Mouse (Mus musculus): ENCODE results near the gene Bfsp1. TPM values are rescaled to one million over a fixed set of nuclear protein-coding genes. Genes with fewer than 3 reads are reported as not detected.

The Bfsp1 gene
- not detected for polyA plus RNA-seq (2017; shearing (Covaris generic))

DNA sequence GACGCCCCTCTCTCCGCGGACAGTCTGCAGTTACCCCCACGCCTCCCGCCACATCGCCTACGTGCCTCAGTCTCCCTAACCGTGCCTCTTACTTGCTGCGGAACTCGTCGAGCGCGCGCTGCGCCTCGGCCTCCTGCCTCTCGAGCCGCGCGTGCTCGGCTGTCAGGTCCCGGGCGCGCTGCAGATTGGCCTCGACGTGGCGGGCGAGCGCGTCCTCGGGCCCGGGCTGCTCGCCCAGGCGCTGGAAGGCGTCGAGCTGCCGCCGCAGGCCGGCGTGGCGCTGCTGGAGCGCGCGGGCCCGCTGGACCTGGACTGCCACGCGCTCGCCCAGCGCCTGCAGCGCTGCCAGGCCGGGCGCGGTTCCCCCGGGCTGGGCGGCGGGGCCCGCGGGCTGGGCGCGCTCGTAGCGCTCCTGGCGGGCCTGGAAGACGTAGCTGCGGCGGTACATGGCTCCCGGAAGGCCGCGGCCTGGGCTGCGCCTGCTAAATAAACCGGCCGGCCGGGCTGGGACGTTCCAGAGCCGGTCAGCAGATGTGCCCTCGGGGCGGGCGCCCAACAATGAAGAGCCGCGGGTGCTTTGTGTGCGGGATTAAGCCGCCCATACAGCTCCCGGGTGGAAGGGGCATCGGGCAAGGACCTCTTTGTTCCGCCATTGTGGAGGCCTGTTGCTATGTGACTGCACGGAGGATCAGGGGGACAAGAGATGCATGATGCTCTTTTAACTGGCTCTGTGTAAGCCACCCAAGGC lies at the start of gene Bfsp1:
Gene Bfsp1, minus strand, starts transcription at position 690 of the 748 bp plus-strand sequence.
- ATAC-seq = no peak

DNA sequence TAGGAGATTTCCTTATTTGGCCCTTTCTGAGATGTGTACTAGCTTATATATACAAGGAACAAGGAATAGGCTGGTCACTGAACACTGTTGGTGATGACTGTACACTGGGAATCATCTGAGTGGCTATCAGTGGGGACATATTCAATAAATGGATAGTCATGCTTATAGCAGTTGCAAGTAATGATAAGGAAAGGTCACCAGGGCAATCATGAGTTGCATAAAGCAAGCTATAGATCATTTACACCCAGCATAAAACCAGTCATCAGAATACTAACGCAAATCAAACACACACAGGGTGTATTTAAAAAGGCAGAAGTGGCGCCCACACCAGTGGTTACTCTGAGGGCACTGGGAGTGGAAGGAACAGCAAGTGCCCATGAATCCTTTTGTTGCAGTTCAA lies 49.2 kb upstream of the Bfsp1 start:
- no peak for ATAC-seq

DNA sequence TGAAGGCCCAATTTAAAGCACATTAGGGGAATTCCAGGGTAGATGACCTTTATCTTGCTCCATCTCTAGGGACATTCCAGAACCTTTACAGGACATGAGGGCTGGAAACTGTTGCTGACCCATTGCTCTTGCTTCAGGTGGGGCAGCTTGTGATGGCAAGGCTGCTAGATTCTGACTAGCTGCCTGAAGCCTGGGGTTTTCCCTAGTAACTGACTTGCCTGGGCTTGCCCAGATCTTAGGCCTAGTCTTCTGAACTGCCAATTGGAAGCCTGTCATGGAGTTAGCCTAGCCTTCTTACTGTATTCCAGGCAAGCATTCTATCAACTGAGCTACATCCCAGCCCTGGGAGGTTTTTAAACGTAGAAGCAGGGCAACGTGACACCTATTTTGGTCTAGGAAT lies 46.3 kb upstream of the Bfsp1 start:
- ATAC-seq = no peak

DNA sequence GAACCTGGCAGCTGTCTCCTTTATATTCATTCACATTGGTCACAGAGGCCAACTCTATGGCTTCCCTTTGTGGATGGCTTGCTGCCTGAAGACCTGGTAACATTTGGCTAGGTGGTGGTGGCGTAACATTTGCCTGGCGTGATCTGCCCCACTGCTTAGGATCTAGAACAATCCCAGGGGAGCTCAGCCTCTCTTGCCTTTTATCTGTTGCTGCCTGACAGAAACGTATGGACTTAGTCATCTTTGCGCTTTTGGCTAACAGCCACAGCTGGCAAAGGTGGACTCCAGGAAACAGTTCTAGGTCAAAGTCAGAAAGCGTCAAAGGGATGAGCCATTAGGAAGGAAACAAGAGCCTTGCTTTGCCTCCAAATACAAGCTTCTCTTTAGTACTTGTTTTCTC lies 41.9 kb upstream of the Bfsp1 start:
- no peak for ATAC-seq

DNA sequence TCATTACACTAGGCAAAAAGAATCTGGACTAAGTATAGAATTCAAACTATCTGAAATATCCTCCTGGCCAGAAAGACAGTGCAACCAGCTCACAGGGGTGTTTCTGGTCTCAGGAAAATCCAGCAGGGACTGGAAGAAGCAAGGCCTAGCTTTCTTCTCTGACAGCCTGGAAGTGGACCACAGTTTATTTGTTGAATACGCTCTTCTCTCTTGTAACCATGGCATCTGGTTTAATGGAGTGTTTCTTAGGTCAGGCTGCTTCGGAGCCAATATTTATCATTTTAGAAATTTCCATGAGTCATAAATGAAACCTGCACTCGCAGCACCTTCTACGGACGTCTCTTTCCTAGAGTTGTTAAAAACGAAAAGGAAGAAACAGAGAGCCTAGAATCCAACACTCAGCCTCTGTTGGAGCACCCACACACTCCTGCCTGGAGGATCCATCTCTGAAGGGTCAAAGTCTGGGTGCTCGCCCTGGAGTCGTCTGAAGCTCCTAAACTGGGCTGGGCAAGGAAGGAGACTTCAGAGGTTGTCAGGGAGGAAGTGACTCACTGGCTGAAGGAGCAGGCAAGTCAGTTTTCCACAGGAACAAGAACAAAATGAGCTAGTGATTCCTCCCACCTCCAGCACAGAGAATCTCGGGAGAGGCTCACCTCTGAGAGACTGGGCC lies 40.5 kb upstream of the Bfsp1 start:
- ATAC-seq = peak; percentile 45

DNA sequence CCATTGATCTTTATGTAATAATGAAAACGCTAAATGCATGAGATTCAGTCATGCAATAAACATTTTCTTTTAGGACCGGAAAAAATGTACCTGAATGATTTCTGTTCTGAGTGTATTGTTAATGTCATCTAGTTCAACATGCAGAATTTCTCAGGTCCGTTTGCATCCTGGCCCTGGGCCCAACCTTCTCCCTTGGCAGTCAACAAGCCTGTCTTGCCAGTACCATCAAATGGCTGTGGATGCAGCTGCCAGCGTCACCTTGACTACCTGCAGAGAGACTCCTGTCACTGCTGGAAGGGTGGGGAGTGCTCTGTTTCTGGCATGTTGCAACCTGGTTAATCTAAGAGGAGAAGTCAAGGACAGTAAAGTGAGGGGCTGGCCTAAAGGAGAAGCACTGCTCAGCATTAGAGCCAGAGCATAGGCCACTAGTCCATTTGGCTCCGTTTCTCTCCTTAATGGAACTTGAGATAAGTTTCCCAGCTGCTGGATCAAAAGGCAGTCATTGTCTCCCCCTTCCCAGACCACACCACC lies 37.9 kb upstream of the Bfsp1 start:
- ATAC-seq = no peak

DNA sequence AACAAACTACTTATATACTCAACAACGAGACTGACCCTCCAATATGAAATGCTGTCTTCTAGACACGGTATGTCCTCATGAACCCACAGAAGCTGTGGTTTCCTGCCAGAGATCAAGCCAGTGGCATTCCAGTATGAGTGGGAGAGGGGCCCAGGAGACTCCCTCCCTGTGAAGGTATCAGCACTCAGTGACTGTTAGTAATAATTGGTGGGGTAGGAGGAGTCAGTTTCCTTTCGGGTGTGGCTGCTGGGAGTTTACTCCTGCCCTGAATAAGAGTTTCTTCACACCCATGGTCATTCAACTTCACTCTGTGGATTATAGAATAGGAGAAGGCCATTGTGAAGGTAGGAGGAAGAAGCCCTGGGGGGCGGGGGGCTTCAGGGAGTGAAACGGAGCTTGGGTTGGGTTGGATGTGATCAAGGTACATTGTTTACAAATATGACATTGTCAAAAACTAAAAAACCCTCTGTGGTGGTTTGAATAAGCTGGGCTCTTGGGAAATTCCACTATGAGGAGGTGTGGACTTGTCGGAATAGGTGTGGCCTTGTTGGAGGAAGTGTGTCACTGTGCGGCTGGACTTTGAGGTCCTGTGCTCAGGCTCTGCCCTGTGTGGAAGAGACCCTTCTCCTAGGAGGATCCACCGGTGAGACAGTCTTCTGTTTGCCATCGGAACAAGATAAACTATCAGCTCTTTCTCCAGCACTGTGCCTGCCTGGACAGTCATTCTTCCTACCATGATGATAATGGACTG lies 36.7 kb upstream of the Bfsp1 start:
- ATAC-seq = no peak

DNA sequence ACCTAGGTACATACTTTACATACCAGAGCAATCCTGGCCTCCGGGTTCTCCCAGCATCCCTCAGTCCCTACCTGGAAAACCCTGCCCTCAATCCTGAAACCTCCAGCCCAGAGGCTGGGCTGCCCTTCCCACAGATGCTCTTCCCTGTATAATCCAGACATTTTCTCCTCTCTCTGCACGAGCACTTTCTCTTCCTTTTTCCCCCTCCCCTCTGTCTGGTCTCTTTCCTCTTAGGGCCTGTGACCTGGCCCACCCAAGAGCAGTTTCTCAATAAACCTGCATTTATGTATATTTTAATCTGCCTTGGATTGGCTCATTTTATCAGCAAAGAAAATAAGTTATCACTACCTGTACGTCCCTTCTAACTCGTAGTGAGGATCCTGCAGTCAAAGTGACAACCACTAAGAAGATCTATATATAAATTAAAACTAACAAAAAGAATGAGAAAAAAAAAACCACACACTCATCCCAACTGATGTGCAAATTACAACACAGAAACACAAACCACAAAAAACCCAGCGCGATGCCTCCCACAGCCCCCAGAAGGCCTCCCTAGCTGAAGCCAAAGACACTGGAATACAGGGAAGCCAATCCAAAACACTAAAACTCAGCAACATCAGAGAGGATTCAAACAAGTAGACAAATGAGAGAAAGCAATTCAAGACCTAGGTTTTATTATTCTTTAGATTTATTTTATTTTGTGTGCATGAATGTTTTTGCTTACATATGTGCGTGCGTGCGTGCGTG lies 28.5 kb upstream of the Bfsp1 start:
- ATAC-seq = no peak

DNA sequence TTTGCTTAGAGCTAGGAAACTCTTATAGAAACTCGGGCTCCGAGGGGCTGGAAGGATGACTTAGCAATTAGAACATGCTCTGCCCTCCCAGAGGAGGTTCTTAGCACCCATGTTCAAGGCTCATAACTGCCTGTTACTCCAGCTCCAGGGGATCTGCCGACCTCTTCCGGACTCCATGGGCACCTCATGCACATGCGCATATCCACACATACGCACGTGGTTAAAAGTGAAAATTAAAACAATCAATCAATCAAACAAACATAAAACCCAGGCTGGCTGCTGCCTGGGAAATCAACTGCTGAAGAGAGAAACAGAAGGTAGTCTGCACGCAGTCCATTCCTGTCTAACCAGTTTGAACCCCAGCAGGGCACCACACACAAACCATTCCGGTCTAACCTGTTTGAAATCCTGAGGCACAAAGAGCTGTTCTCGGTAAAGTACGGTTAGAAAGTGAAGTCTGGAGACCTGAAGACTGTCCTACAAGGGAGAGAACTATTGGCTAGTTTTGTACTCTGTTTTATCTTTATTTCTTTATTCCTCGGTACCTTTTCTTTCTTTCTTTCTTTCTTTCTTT lies 27.0 kb upstream of the Bfsp1 start:
- ATAC-seq = no peak

DNA sequence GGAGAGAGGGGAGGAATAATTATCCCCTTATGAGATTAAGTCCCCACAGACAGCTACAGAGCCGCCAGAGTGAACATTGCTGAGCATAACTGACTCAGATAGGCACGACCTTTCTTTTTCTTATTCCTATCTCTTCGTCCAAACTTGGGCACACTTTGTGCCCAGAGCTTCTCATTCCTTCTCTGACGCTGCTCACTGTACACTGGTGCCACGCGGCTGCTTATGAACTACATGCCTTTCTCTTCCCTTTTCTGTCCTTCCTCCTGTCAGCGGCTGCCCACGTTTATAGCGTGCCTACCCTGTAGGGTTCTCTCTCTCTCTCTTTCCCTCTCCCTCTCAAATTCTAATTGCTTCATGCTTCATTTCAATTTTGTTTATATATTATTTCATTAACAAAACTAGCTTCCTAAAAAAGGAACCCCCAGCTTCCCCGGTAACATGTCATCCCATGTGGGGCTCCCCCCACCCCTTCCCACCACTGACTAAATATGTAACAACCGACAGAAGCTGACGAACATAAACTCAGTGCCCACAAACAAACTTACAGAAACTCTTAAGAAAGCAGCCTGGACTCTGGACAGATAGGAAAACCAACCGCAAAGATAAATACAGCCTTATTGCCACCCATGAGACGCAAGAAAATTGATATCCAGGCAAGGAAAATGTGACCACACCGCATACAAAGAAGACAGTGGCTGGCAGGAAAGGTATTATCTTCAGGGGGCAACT lies 26.3 kb upstream of the Bfsp1 start:
- no peak for ATAC-seq

DNA sequence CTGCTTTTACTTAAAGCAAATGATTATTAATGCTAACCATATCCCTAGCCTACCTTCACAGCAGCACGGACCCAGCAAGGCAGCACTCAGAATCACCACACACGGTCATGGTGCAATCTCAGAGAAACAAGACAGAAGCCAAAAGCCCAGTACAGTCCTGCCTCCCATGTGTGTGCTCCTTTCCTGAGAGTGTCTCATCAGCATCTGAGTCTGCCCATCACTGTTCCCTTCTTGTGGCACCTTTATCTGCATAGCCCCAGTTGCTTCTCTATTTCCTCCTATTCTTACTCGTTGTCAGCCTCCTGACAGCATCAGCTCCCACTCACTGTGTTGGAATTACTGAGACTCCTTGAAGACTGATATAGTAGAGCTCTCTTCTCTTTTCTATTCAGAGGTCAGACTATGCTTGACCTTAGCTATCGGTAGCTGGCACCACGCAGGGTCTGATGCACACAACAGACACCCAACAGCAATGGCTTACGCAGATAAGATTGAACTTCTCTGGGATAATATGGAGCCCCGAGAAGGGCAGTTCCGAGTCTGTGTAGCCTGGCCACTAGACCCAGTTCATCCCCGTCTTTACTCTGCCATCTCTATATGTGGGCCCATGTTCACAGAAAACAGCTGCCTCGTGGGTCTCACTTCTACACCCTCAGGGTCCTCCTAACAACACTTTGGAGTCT lies 19.8 kb upstream of the Bfsp1 start:
- no peak for ATAC-seq

DNA sequence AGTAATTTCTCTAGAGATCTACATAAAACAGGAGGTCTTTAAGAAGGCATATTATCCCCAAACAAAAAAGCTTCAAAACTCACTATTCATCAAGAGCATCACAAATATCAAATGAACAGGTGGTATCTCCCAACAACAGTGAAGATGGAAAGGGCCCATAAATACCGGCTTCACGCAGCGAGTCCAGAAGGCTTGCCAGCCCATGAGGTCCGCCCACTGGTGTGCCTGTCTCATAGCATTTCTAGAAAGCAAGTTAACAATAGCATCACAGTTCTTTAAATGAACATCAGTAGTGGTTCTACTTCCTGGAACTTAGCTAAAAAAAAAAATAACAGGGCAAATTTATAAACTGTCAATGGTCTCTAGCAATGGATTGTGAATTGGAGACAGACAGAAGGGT lies 19.0 kb upstream of the Bfsp1 start:
- ATAC-seq = no peak

DNA sequence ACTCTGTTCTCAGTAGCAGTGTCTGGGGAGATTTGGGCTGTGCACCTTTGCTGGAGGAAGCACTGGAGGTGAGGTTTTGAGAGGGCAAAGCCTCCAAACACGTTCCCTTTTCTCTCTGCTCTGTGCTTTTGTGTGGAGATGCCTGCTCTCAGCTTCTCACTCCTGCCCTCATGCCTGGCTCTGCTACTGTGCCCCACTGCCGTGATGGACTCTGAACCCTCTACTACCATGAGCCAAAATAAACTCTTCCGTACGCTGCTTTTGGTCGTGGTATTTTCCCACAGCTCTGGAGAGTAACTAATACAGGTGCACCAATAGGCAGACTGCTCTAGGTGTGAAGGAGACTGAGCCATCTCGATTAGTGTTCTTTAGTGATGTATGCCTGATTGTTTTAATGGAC lies 16.3 kb upstream of the Bfsp1 start:
- ATAC-seq = no peak

DNA sequence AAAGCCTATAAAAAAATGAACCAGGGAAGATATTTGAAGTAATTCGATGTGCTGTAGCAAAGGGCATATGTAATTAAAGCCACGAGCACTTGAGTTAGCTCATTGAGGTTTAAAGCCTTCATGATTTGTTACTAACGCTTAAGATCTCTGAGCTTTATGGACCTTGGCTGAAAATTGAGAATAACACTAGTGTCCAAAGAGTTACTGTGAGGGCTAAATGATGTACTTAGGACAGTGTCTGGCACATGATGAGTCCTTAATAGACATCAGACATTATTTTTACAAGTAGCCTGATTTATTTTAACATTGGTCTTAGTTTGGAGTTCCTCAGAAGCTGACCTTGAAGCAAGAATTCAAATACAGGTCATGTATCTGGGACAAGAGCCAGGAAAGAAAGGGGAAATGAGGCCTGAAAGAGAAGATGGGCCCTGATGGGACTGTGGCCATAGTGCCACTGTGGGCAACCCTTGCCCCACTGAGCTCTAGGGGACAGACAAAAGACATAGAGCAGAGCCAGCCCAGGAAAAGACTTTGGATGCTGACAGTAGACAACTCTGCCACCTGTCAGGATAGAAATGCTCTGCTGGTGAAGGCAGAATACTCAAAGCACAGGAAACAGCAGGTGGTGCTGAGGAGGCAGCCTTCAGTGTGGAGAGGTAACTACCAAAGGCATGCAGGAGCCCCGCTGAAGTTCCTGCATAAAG lies 14.1 kb upstream of the Bfsp1 start:
- no peak for ATAC-seq

DNA sequence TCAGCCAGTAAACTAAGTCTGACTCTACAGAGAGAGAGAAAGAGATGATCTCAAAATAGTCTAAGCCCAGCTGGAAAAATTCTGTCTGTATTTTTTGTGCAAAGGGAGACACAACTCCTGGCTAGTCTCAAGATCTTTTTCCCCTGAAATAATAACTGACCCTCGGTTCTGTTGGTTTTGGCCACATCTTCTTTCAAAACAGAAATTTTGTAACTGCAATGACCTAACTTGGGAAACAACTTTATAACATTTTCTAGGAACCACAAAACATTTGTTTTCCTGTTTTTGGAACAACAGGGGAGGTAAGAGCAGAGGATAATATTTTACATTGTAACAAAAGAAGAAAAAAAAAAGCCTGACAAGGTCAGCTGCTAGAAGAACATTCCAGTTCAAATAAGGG lies 13.1 kb upstream of the Bfsp1 start:
- ATAC-seq = no peak

DNA sequence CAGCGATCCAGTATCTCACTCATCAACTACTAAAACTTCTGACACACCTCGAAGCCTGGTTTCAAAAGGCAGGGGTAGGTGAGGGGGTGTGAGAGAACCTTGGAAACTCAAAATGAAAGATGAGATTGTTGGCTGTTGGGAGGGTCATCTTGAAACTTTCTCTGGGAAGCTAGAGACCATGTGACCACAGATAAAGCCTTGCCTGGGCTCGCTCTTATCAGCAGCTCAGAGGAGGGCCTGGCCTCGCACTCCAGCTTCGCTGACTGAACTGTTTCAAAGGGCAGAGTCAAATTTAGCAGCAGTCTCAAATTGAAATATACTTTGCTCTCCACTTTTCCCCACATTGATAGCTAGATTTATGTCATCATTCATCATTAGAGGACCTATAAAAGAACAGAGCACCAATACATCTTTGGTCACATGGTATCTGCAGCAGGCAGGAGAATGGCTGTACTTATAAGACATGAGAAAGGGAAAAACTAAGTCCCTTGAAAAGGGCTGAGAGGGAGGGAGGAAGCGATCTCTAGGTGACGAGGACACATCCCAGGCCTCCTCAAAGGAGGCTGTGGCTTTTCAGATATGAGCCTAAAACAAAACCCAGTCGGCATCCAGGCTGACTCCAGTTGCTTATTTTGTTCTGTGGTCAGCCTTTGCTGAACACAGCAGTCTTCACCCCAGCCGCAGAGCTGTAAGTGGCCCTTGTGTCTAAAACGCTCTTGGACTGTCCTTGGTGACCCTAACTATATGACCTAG lies 8.1 kb upstream of the Bfsp1 start:
- ATAC-seq = no peak

DNA sequence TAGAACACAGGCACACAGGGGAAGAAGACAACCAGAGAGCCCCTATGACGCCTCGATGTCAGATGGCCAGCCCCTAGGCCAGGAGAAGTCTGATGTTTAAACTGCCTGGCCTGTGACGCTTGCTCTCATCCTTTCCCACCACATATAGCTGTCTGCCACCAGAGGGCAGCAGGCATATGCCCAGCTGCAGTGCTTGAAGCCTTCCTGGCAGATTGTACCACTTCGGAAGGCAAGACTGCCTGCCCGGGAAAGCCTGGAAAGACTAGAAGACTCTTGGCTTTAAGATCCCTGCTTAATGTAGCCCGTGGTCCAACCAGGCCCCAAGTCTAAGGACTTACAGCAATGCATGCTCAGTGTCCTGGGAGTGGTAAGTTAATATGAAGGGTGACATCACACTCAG lies 4.4 kb upstream of the Bfsp1 start:
- peak; percentile 76 for ATAC-seq

DNA sequence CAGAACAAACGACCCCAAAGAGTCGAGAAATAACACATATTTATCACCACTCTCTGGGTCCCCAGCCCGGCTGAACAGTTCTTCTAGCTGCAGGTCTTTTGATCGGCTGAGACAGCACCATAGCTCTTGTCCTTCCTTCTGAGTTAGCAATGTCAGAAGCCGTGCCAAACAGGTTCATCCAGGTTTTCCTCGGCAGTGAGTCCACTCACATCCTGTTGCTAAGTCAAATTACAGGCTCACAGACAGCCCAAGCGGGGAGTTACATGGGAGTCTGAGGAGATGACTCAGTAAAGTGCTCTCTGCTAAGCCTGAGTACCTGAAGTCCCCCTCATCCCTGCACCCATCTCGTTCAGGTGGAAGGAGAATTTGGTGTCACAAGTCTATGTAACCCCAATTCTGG lies 1.6 kb upstream of the Bfsp1 start:
- ATAC-seq = no peak

DNA sequence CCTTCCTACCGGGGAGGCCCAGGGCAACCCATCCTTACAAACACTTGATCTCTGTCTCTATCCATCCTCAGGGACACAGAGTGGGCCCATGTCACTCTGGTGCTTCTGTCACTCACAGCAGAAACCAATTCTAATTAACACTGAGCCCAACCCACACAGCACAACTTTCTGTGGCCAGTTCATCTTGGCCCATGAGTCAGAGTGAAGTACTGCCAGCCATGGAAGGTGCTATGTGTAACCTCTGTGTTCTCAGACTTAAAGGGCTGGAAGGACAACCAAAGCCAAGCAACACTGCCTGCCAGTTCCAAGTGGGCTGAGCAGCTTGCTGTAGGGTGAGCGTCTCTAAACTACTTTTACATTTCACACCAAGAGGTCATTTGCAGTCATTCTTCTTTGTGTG lies 3.8 kb downstream of the Bfsp1 start:
- no peak for ATAC-seq

DNA sequence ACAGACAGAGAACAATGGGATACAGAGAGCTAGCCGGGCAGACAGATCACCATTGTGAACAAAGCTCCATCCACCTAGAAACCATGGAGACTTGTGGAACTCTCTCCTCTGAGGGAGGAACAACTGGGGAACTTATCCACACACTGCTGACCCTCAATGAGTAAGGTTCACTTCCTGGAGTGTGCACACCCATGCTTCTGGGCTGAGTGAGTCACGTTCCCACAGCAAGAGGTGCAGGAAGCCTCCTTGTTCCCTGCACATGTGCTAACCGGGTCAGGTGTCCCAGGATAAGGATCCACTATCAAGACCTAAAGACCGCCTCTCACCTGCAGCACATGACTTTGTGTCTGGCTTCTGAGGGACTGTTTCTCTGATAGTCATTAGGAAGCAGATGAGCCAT lies 9.5 kb downstream of the Bfsp1 start:
- ATAC-seq = no peak

All from CD4-positive, CD25-positive, alpha-beta regulatory T cell, adult 4 months (primary cell).